Mouse (Mus musculus): ENCODE results near the gene Cyp2s1.

GRCm38 (mm10) chr7:25780021-25780420 is 36.7 kb downstream of the Cyp2s1 start:
- TF ChIP-seq CTCF (IDR thresholded peaks at IDR 0.05; ENCODE audit: low read depth) (no peak), EP300 (optimal IDR thresholded peaks at IDR 0.05) (no peak)

Data from stomach, postnatal 0 days (tissue).